Mouse (Mus musculus): ENCODE data around the gene Capn11. TPM values are rescaled to one million over a fixed set of nuclear protein-coding genes. Genes with fewer than 3 reads are reported as not detected.

Gene Capn11
- polyA plus RNA-seq, 1 experiment from 2014 or later = 0.59 TPM

GRCm38 (mm10) chr17:45672598-45672997, 13.5 kb upstream of the Capn11 start:
- 97% methylated on average over 2 of the region's 2 CpGs for WGBS

GRCm38 (mm10) chr17:45671821-45672220, 12.7 kb upstream of the Capn11 start:
- WGBS = 95% methylated on average over 1 of the region's 1 CpGs
- H3K36me3 ChIP-seq = peaks cover 98% of the 10 kb centered on the region

More at GRCm38 (mm10) chr17:45672598-45672997, 13.5 kb upstream of the Capn11 start:
- DNase-seq (ENCODE audit: low spot score) = no peak
- Histone ChIP-seq H3K27me3 (ENCODE audit: low read depth, poor library complexity, severe bottlenecking) (no peaks in the 10 kb centered on the region), H3K4me1 (no peaks in the 10 kb centered on the region; the same call in 1 of the 2 replicates), H3K27ac (no peak overlapping the region), H3K4me3 (no peak overlapping the region), H3K9me3 (replicated peaks) (no peaks in the 10 kb centered on the region), H3K36me3 (peaks cover 95% of the 10 kb centered on the region)

DNA sequence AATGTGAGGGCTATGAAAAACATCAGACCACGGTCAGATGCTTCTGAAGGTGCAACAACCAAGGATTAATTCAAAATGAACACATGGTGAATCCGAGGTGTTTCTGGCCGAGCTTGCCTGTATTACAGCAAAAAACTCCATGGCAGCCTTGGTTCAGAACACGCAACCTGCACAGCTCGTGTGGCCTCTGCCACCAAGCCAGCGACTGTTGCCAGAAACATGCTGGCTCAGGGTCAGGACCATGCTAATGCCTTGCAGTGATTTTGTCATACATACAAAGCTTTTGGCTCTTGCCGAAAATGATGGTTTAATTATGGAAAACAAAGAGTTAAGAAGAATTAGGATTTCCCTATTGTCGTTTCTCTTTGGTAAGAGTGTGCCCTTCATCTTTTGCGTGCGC, 8.9 kb upstream of the Capn11 start:
- 93% methylated on average over 10 of the region's 10 CpGs for whole genome bisulfite sequencing
- peaks cover 3% of the 10 kb centered on the region; the same call in 1 of the 2 replicates for H3K4me1 ChIP-seq
- no peaks in the 10 kb centered on the region for H3K27me3 ChIP-seq (ENCODE audit: low read depth, poor library complexity, severe bottlenecking)
- no peaks in the 10 kb centered on the region for H3K9me3 ChIP-seq (replicated peaks)
- no peak overlapping the region for H3K4me3 ChIP-seq
- H3K27ac ChIP-seq = no peak overlapping the region
- peaks cover 91% of the 10 kb centered on the region for H3K36me3 ChIP-seq
- DNase-seq (ENCODE audit: low spot score) = no peak

More at GRCm38 (mm10) chr17:45671821-45672220, 12.7 kb upstream of the Capn11 start:
- Histone ChIP-seq H3K9me3 (replicated peaks) (no peaks in the 10 kb centered on the region), H3K27me3 (ENCODE audit: low read depth, poor library complexity, severe bottlenecking) (no peaks in the 10 kb centered on the region), H3K4me1 (no peaks in the 10 kb centered on the region; the same call in 1 of the 2 replicates), H3K4me3 (no peak overlapping the region), H3K27ac (no peak overlapping the region)
- DNase-seq (ENCODE audit: low spot score) = no peak

GRCm38 (mm10) chr17:45667481-45667880, 8.4 kb upstream of the Capn11 start:
- H3K27me3 ChIP-seq (ENCODE audit: low read depth, poor library complexity, severe bottlenecking) = no peaks in the 10 kb centered on the region
- 92% methylated on average over 10 of the region's 10 CpGs for WGBS

DNA sequence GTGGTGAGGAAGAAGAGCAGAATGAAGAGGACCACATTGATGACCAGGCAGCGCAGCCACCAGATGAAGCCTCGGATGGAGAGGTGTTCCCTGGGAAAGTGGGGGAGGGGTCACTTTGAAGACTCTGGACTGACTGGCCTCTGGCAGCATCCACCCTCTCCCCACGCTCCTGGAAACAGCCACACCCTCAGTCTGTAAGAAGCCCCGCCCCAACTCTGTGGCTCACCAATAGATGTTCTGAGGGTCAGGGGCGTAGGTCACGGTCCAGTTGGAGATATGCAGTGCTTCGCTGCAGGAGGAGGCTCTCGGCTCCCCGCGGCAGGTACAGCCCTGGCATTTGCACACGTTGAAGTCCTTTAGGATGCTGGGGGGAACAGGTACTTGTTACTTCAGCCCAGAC, 7.0 kb upstream of the Capn11 start:
- H3K27me3 ChIP-seq (ENCODE audit: low read depth, poor library complexity, severe bottlenecking) = no peaks in the 10 kb centered on the region
- H3K9me3 ChIP-seq (replicated peaks) = no peaks in the 10 kb centered on the region
- H3K4me3 ChIP-seq = no peak overlapping the region
- no peak for DNase-seq (ENCODE audit: low spot score)
- 79% methylated on average over 11 of the region's 11 CpGs for WGBS
- H3K4me1 ChIP-seq = peaks cover 4% of the 10 kb centered on the region; the same call in 1 of the 2 replicates
- H3K27ac ChIP-seq = no peak overlapping the region
- peaks cover 91% of the 10 kb centered on the region for H3K36me3 ChIP-seq

More at GRCm38 (mm10) chr17:45667481-45667880, 8.4 kb upstream of the Capn11 start:
- no peak overlapping the region for H3K27ac ChIP-seq
- DNase-seq (ENCODE audit: low spot score) = no peak
- H3K4me1 ChIP-seq = peaks cover 3% of the 10 kb centered on the region; the same call in 1 of the 2 replicates
- peaks cover 91% of the 10 kb centered on the region for H3K36me3 ChIP-seq
- no peaks in the 10 kb centered on the region for H3K9me3 ChIP-seq (replicated peaks)
- no peak overlapping the region for H3K4me3 ChIP-seq

GRCm38 (mm10) chr17:45664608-45665007, 5.5 kb upstream of the Capn11 start:
- no peak overlapping the region for H3K4me3 ChIP-seq
- peaks cover 82% of the 10 kb centered on the region for H3K36me3 ChIP-seq
- peaks cover 12% of the 10 kb centered on the region for H3K4me1 ChIP-seq
- 92% methylated on average over 13 of the region's 13 CpGs for WGBS
- no peaks in the 10 kb centered on the region for H3K27me3 ChIP-seq (ENCODE audit: low read depth, poor library complexity, severe bottlenecking)
- no peak for DNase-seq (ENCODE audit: low spot score)
- no peaks in the 10 kb centered on the region for H3K9me3 ChIP-seq (replicated peaks)
- H3K27ac ChIP-seq = no peak overlapping the region

GRCm38 (mm10) chr17:45663106-45663919, 4.2 kb upstream of the Capn11 start:
- peak overlapping the region; percentile 20; the same call in 1 of the 2 replicates for H3K4me3 ChIP-seq
- WGBS = 29% methylated on average over 27 of the region's 27 CpGs
- peaks cover 69% of the 10 kb centered on the region for H3K36me3 ChIP-seq

GRCm38 (mm10) chr17:45655820-45656219, 3.3 kb downstream of the Capn11 start:
- Histone ChIP-seq H3K9me3 (replicated peaks) (no peaks in the 10 kb centered on the region), H3K4me3 (no peak overlapping the region), H3K27me3 (ENCODE audit: low read depth, poor library complexity, severe bottlenecking) (no peaks in the 10 kb centered on the region), H3K27ac (no peak overlapping the region), H3K4me1 (peaks cover 29% of the 10 kb centered on the region), H3K36me3 (peaks cover 3% of the 10 kb centered on the region)
- no peak for DNase-seq (ENCODE audit: low spot score)
- 28% methylated on average over 6 of the region's 6 CpGs for WGBS

More at GRCm38 (mm10) chr17:45663106-45663919, 4.2 kb upstream of the Capn11 start:
- peak; percentile 89 for DNase-seq (ENCODE audit: low spot score)
- Histone ChIP-seq H3K9me3 (replicated peaks) (no peaks in the 10 kb centered on the region), H3K27me3 (ENCODE audit: low read depth, poor library complexity, severe bottlenecking) (no peaks in the 10 kb centered on the region), H3K4me1 (peaks cover 23% of the 10 kb centered on the region), H3K27ac (no peak overlapping the region)

GRCm38 (mm10) chr17:45653233-45653632, 5.9 kb downstream of the Capn11 start:
- no peak overlapping the region for H3K27ac ChIP-seq
- DNase-seq (ENCODE audit: low spot score) = no peak
- H3K27me3 ChIP-seq (ENCODE audit: low read depth, poor library complexity, severe bottlenecking) = no peaks in the 10 kb centered on the region
- H3K4me1 ChIP-seq = peaks cover 11% of the 10 kb centered on the region
- no peaks in the 10 kb centered on the region for H3K9me3 ChIP-seq (replicated peaks)
- WGBS = 77% methylated on average over 7 of the region's 7 CpGs
- H3K36me3 ChIP-seq = no peaks in the 10 kb centered on the region
- H3K4me3 ChIP-seq = no peak overlapping the region

GRCm38 (mm10) chr17:45644185-45644584, 14.9 kb downstream of the Capn11 start:
- H3K9me3 ChIP-seq (replicated peaks) = no peaks in the 10 kb centered on the region
- H3K4me3 ChIP-seq = no peak overlapping the region
- H3K36me3 ChIP-seq = no peaks in the 10 kb centered on the region
- 92% methylated on average over 4 of the region's 4 CpGs for WGBS
- H3K4me1 ChIP-seq = peaks cover 2% of the 10 kb centered on the region; the same call in 1 of the 2 replicates
- DNase-seq (ENCODE audit: low spot score) = no peak
- H3K27me3 ChIP-seq (ENCODE audit: low read depth, poor library complexity, severe bottlenecking) = no peaks in the 10 kb centered on the region
- no peak overlapping the region for H3K27ac ChIP-seq

DNA sequence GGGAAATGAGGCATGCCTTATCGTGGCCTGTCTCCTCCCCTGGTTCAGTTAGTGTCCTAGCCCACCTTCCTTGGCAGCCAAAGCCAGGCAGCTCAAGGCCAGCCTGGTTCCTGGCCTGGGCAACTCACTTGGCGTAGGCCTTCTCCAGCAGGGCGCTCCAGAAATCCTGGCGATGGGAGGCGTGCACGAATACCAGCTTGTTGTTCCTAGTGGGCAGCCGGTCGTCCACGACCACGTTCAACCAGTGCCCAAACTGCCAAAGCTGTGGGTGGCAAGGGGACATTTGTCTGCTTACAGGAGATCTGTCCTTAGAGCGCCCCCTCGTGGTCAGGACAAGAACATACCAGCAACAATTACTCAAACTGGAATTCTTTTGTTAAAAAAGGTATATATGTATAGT, 16.4 kb downstream of the Capn11 start:
- DNase-seq (ENCODE audit: low spot score) = peak; percentile 86
- Histone ChIP-seq H3K4me3 (no peak overlapping the region), H3K9me3 (replicated peaks) (no peaks in the 10 kb centered on the region), H3K36me3 (no peaks in the 10 kb centered on the region), H3K27ac (0 out of 2 replicates have a peak overlapping the region, but pooled peaks have one; percentile 26), H3K4me1 (peaks cover 2% of the 10 kb centered on the region; the same call in 1 of the 2 replicates), H3K27me3 (ENCODE audit: low read depth, poor library complexity, severe bottlenecking) (no peaks in the 10 kb centered on the region)
- whole genome bisulfite sequencing = 22% methylated on average over 12 of the region's 12 CpGs

DNA sequence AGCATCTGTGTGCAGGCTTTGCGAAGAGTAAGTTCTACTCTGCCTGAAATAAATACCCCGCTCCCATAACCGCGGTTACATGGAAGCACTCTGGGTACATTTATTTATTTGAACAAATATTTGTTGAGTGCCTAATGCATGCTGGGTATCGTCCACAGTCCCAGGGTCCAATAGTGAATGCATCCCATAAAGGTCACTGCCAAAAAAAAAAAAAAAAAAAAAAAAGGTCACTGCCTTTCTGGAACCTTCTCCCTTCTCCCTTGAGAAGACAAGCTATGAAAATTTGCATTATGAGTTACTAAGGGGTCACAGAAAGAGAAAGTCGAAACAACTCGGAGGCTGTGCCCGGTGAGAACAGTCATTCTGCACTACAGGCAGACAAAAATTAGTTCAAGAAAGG, 17.1 kb downstream of the Capn11 start:
- H3K27ac ChIP-seq = no peak overlapping the region
- no peak overlapping the region for H3K4me3 ChIP-seq
- no peaks in the 10 kb centered on the region for H3K27me3 ChIP-seq (ENCODE audit: low read depth, poor library complexity, severe bottlenecking)
- H3K4me1 ChIP-seq = peaks cover 2% of the 10 kb centered on the region; the same call in 1 of the 2 replicates
- 91% methylated on average over 8 of the region's 8 CpGs for WGBS
- DNase-seq (ENCODE audit: low spot score) = no peak
- no peaks in the 10 kb centered on the region for H3K36me3 ChIP-seq
- H3K9me3 ChIP-seq (replicated peaks) = no peaks in the 10 kb centered on the region

DNA sequence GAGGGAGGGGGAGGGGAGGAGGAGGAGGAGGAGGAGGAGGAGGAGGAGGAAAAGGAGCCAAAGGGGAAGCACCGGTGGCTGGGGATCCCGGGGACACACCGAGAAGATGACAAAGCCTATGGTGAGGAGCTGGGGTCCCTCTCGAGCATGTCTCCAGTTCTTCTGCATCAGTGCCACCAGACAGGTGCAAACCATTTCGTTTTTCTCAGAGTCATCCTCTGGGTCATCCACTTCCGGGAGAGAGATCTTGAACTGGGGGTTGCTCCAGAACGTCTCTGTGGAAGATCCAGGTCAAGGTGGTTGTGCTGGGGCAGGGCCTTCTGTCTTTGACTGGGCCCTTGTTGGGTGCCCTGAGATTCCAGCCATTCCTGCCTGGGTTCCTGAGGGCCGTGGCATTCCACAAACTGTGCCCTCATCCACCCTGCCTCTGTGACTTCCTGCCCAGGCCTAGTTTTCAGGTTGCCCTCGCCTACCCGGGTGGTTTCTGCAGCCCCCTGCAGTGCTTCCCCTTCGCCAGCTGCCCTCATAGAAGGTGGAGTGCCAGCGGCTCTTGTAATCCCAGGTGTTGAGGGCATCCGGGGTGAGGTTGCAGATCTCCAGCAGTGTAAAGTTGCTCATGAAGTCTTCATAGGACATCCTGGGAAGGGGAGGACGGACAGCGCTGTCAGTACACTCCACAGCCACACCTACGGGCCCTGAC, 20.4 kb downstream of the Capn11 start:
- Histone ChIP-seq H3K4me3 (no peak overlapping the region), H3K27ac (0 out of 2 replicates have a peak overlapping the region, but pooled peaks have one; percentile 28), H3K27me3 (ENCODE audit: low read depth, poor library complexity, severe bottlenecking) (no peaks in the 10 kb centered on the region), H3K4me1 (peaks cover 2% of the 10 kb centered on the region; the same call in 1 of the 2 replicates), H3K9me3 (replicated peaks) (no peaks in the 10 kb centered on the region), H3K36me3 (no peaks in the 10 kb centered on the region)
- DNase-seq (ENCODE audit: low spot score) = no peak
- 79% methylated on average over 16 of the region's 16 CpGs for WGBS
